Mouse (Mus musculus) heart, postnatal 0 days (tissue): ENCODE measurements at regions not wholly inside any gene's neighbourhood (a gene's known extent, or its start where the extent isn't known, plus 50 kb on each side); places are given as distances from the start of the nearest gene placed in this dataset.

Experiments
- CTCF ChIP-seq: IDR thresholded peaks from 2 replicates; pipeline ENCODE4 v1.5.1; 2016; ENCODE audit warnings: antibody characterized with exemption, control low read depth, low read depth
- EP300 ChIP-seq: IDR thresholded peaks from 2 replicates; pipeline ENCODE4 v1.6.1; 2016; ENCODE audit warnings: antibody characterized with exemption, low read depth

DNA sequence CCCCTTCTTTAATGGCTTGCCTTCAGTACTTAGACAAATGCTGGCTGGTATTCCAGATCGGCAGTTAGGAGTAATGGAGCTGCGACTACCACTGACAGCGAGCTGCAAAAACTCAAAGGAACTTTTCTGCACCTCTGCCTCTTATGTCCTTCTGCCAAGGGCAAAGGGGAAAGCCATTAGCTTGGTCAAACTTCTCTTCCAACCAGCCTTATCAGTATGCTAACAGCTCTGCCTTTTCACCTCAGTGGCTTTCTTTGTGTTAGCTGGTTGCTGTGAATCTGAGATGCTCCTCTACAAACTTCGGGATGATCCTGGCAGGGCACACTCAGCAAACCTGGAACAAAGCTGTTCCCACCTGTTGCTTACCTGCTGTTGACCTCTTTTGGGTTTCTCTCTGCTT, 89.4 kb upstream of the Hs6st1 start:
- no peak for TF ChIP-seq CTCF
- TF ChIP-seq EP300 = no peak
